Mouse (Mus musculus) MEL (cell line): ENCODE measurements around the gene Cxcl12. TPM values are rescaled to one million over a fixed set of nuclear protein-coding genes. Genes with fewer than 3 reads are reported as not detected.

ENCODE experiments used
- DNase-seq: peaks from one replicate; pipeline ENCODE4 v3.0.0; 2011; ENCODE audit warnings: low read depth, low spot score
- H3K27ac ChIP-seq: 2 replicates; pipeline ENCODE4 v1.5.1; 2012; ENCODE audit warnings: low read depth, mild to moderate bottlenecking, control low read depth, low read length, moderate library complexity; ENCODE audit not compliant: control insufficient read depth
- H3K27me3 ChIP-seq, 2 experiments: fragments of 150-350 bp in 1 of 2; sonication (generic) in 1 of 2; 2 replicates each; pipeline ENCODE4 v1.6.1; 2012; ENCODE audit warnings: low read length in 2 of 2, mild to moderate bottlenecking in 2 of 2, improper control_type of control experiment in 1 of 2, moderate library complexity in 1 of 2; ENCODE audit not compliant: insufficient read depth in 2 of 2, control insufficient read depth in 1 of 2
- H3K36me3 ChIP-seq, 2 experiments: 2 replicates each; pipeline ENCODE4 v1.6.1; 2012 to 2014; ENCODE audit warnings: low read length in 2 of 2, improper control_type of control experiment in 1 of 2, inconsistent platforms in 1 of 2, mild to moderate bottlenecking in 1 of 2; ENCODE audit not compliant: insufficient read depth in 2 of 2, control insufficient read depth in 1 of 2
- H3K4me1 ChIP-seq, 2 experiments: fragments of 150-350 bp in 1 of 2; sonication (generic) in 1 of 2; 2 replicates each; pipeline ENCODE4 v1.6.1; 2012; ENCODE audit warnings: low read length in 2 of 2, improper control_type of control experiment in 1 of 2, mild to moderate bottlenecking in 1 of 2; ENCODE audit not compliant: insufficient read depth in 2 of 2, control insufficient read depth in 1 of 2
- H3K4me3 ChIP-seq, 2 experiments: fragments of 150-350 bp in 1 of 2; sonication (generic) in 1 of 2; 2 replicates each; pipeline ENCODE4 v1.5.1; 2012; ENCODE audit warnings: low read depth in 2 of 2, low read length in 2 of 2, mild to moderate bottlenecking in 2 of 2, moderate library complexity in 2 of 2, control low read depth in 1 of 2, improper control_type of control experiment in 1 of 2; ENCODE audit not compliant: control insufficient read depth in 1 of 2, insufficient read depth in 1 of 2
- H3K79me2 ChIP-seq: 2 replicates; pipeline ENCODE4 v1.6.1; 2012; ENCODE audit warnings: mild to moderate bottlenecking, low read length, moderate library complexity; ENCODE audit not compliant: control insufficient read depth, poor library complexity, insufficient read depth
- H3K9ac ChIP-seq: 2 replicates; pipeline ENCODE4 v1.6.1; 2012; ENCODE audit warnings: low read depth, mild to moderate bottlenecking, control low read depth, low read length, moderate library complexity; ENCODE audit not compliant: control insufficient read depth, poor library complexity, severe bottlenecking
- H3K9me3 ChIP-seq: fragments of 150-350 bp; sonication (generic); replicated peaks from 2 replicates; pipeline ENCODE4 v1.6.1; 2012; ENCODE audit warnings: mild to moderate bottlenecking, low read length, improper control_type of control experiment, moderate library complexity; ENCODE audit not compliant: insufficient read depth
- BHLHE40 ChIP-seq: IDR thresholded peaks from 2 replicates; pipeline ENCODE4 v1.6.1; 2012; ENCODE audit warnings: low read depth, mild to moderate bottlenecking, inconsistent platforms, low read length, improper control_type of control experiment, borderline replicate concordance
- JUND ChIP-seq: IDR thresholded peaks from 2 replicates; pipeline ENCODE4 v1.6.1; 2011; ENCODE audit warnings: low read depth, mild to moderate bottlenecking, improper control_type of control experiment, low read length
- KAT2A ChIP-seq: conservative IDR thresholded peaks from 2 replicates; pipeline ENCODE4 v1.6.1; 2012; ENCODE audit warnings: low read depth, low read length, improper control_type of control experiment, inconsistent platforms
- MAFK ChIP-seq: IDR thresholded peaks from 2 replicates; pipeline ENCODE4 v1.6.1; 2011; ENCODE audit warnings: low read depth, mild to moderate bottlenecking, low read length, improper control_type of control experiment, borderline replicate concordance
- MAX ChIP-seq: IDR thresholded peaks from 2 replicates; pipeline ENCODE4 v1.6.1; 2011; ENCODE audit warnings: low read length, improper control_type of control experiment
- MAZ ChIP-seq: IDR thresholded peaks from 2 replicates; pipeline ENCODE4 v1.6.1; 2012; ENCODE audit warnings: low read depth, mild to moderate bottlenecking, inconsistent platforms, low read length, improper control_type of control experiment
- MYB ChIP-seq: IDR thresholded peaks from 2 replicates; pipeline ENCODE4 v1.6.1; 2011; ENCODE audit warnings: mild to moderate bottlenecking, low read depth, low read length, improper control_type of control experiment
- NELFE ChIP-seq: IDR thresholded peaks from 2 replicates; pipeline ENCODE4 v1.6.1; 2011; ENCODE audit warnings: low read depth, low read length, improper control_type of control experiment
- NRF1 ChIP-seq: IDR thresholded peaks from 2 replicates; pipeline ENCODE4 v1.6.1; 2014; ENCODE audit warnings: low read depth, mild to moderate bottlenecking, inconsistent platforms, low read length, improper control_type of control experiment, moderate library complexity; ENCODE audit not compliant: poor library complexity, insufficient read depth, severe bottlenecking
- POLR2A ChIP-seq, 2 experiments: IDR thresholded peaks; 2 replicates each; pipeline ENCODE4 v1.6.1; 2011 to 2012; ENCODE audit warnings: low read length in 2 of 2, mild to moderate bottlenecking in 2 of 2, control low read depth in 1 of 2, improper control_type of control experiment in 1 of 2, low read depth in 1 of 2, moderate library complexity in 1 of 2; ENCODE audit not compliant: control insufficient read depth in 1 of 2, insufficient read depth in 1 of 2, poor library complexity in 1 of 2
- POLR2AphosphoS5 ChIP-seq: IDR thresholded peaks from 2 replicates; pipeline ENCODE4 v1.6.1; 2012; ENCODE audit warnings: low read depth, borderline replicate concordance, mild to moderate bottlenecking, inconsistent platforms, low read length, moderate library complexity, mixed read lengths
- RCOR1 ChIP-seq: IDR thresholded peaks from 2 replicates; pipeline ENCODE4 v1.6.1; 2012; ENCODE audit warnings: low read depth, mild to moderate bottlenecking, inconsistent platforms, low read length, improper control_type of control experiment
- SIN3A ChIP-seq: IDR thresholded peaks from 2 replicates; pipeline ENCODE4 v1.6.1; 2012; ENCODE audit warnings: low read length, improper control_type of control experiment, inconsistent platforms
- TAL1 ChIP-seq: IDR thresholded peaks from 2 replicates; pipeline ENCODE4 v1.6.1; 2012; ENCODE audit warnings: mild to moderate bottlenecking, inconsistent platforms, low read length, moderate library complexity, mixed read lengths
- TBP ChIP-seq: IDR thresholded peaks from 2 replicates; pipeline ENCODE4 v1.8.0; 2011; ENCODE audit warnings: low read depth, low read length, improper control_type of control experiment
- TCF12 ChIP-seq: IDR thresholded peaks from 2 replicates; pipeline ENCODE4 v1.6.1; 2014; ENCODE audit warnings: low read depth, mild to moderate bottlenecking, inconsistent platforms, low read length, improper control_type of control experiment, moderate library complexity
- USF2 ChIP-seq, 2 experiments: IDR thresholded peaks; 2 replicates each; pipeline ENCODE4 v1.6.1; 2011 to 2012; ENCODE audit warnings: improper control_type of control experiment in 2 of 2, low read length in 2 of 2, borderline replicate concordance in 1 of 2, inconsistent platforms in 1 of 2, low read depth in 1 of 2, mild to moderate bottlenecking in 1 of 2; ENCODE audit not compliant: insufficient read depth in 1 of 2
- ZC3H11A ChIP-seq: IDR thresholded peaks from 2 replicates; pipeline ENCODE4 v1.6.1; 2012; ENCODE audit warnings: low read depth, mild to moderate bottlenecking, inconsistent platforms, low read length, improper control_type of control experiment
- ZNF384 ChIP-seq: IDR thresholded peaks from 2 replicates; pipeline ENCODE4 v1.6.1; 2012; ENCODE audit warnings: low read depth, mild to moderate bottlenecking, inconsistent platforms, low read length, improper control_type of control experiment
- polyA plus RNA-seq, 2 experiments: library from polyadenylated mRNA; stranded (reverse) in 1 of 2; unstranded in 1 of 2; fragments of >175 nt in 1 of 2; fragments of >200 nt in 1 of 2; gene quantifications; 2 replicates each; pipeline versions ENCODE4 v1.2.1 to v1.2.4; 2012; ENCODE audit warnings: low replicate concordance in 2 of 2, low read depth in 1 of 2; ENCODE audit not compliant: insufficient read length in 2 of 2, insufficient read depth in 1 of 2, missing spikeins in 1 of 2
- total RNA-seq: library from RNA; depleted of rRNA; stranded (reverse); fragments of 300-350 nt; gene quantifications from 2 replicates; pipeline ENCODE4 v1.2.3, GENCODE M21; 2012

The Cxcl12 gene
- total and polyA plus RNA-seq, 3 experiments = not detected

DNA sequence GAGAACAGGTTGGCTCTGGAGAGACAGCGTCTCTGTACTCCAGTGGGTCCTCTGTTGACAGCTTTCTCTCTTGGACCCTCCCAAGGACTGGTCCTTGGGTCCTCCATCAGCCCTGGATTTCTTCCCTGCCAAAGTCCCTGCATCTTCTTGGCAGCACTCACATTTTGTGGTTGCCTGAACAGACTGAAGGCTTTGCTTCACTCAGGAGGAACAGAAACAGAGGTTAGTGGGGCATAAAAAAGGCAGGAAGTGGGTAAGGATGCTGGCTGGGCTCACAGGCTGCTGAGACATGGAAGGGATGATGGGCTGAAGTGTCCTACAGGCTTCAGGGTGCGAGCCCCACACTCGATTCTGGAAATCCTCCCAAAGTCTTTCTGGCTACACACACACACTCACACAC, 35.8 kb downstream of the Cxcl12 start:
- H3K79me2 ChIP-seq = no peaks in the 10 kb centered on the region
- no peak overlapping the region for H3K9ac ChIP-seq
- no peaks in the 10 kb centered on the region for H3K4me1 ChIP-seq
- no peak overlapping the region for H3K27ac ChIP-seq
- TF ChIP-seq MAFK (no peak), TAL1 (no peak), RCOR1 (no peak), POLR2A (IDR thresholded peaks at IDR 0.05; ENCODE audit: control insufficient read depth in 1 of 2, insufficient read depth in 1 of 2, low read depth in 1 of 2, low read length in 2 of 2, poor library complexity in 1 of 2) (no peak), SIN3A (no peak), BHLHE40 (no peak), MAX (no peak), MAZ (no peak), TBP (no peak), MYB (no peak), TCF12 (no peak)
- H3K27me3 ChIP-seq = no peaks in the 10 kb centered on the region
- DNase-seq = no peak
- H3K36me3 ChIP-seq = no peaks in the 10 kb centered on the region
- no peak overlapping the region for H3K4me3 ChIP-seq
- H3K9me3 ChIP-seq = no peaks in the 10 kb centered on the region

DNA sequence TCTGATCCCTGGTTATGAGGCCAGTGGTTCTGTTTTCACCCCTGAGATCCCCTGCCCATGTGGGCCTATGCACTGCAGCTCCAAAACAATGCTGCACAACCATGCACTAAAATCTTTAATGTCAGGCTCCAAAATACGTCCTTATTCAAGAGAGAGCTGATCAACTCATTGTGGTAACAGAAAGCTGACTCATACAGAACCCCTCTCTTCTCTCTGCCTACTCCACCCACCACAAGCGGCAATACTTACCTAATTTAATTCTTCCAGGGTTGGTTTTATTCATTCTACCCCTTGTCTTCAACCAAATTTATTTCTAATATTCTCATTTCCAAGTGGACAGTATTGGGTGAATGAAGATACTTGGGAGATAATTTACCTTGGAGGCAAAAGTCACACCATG, 38.5 kb downstream of the Cxcl12 start:
- Histone ChIP-seq H3K27ac (no peak overlapping the region), H3K9me3 (no peaks in the 10 kb centered on the region), H3K4me3 (no peak overlapping the region), H3K27me3 (no peaks in the 10 kb centered on the region), H3K79me2 (no peaks in the 10 kb centered on the region), H3K36me3 (no peaks in the 10 kb centered on the region), H3K9ac (no peak overlapping the region), H3K4me1 (no peaks in the 10 kb centered on the region)
- TF ChIP-seq ZNF384 (no peak), POLR2AphosphoS5 (no peak), JUND (no peak), USF2 (IDR thresholded peaks at IDR 0.05; ENCODE audit: borderline replicate concordance in 1 of 2, insufficient read depth in 1 of 2, low read depth in 1 of 2, low read length in 2 of 2) (no peak), SIN3A (no peak), NELFE (no peak)
- DNase-seq = no peak

DNA sequence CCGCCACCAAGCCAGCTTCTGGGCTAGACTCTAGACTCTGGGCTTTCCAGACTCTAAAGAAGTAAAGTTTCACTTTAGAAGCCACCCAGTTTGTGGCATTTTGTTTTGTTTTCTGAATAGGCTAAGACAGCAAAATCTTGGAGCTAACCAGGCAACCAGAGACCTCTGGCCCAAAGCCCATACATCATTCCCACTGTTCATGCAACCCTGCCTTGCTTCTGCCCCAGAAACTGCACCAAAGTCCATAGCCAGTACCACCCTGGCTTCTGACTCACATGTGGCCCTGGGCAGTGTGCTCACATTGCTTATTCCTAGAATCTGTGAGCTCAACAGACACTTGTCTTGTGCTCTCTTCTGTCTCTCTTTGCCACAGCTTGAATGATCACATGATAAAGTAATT, 39.0 kb downstream of the Cxcl12 start:
- DNase-seq = no peak
- Histone ChIP-seq H3K4me3 (no peak overlapping the region), H3K27me3 (no peaks in the 10 kb centered on the region), H3K79me2 (no peaks in the 10 kb centered on the region), H3K27ac (no peak overlapping the region), H3K36me3 (no peaks in the 10 kb centered on the region), H3K9ac (no peak overlapping the region), H3K4me1 (no peaks in the 10 kb centered on the region), H3K9me3 (no peaks in the 10 kb centered on the region)
- no peak for TF ChIP-seq BHLHE40
- no peak for TF ChIP-seq MYB
- no peak for TF ChIP-seq NRF1
- TF ChIP-seq POLR2AphosphoS5 = no peak
- no peak for TF ChIP-seq ZC3H11A
- no peak for TF ChIP-seq TCF12
- TF ChIP-seq KAT2A = no peak
